Mouse (Mus musculus) naive thymus-derived CD4-positive, alpha-beta T cell, adult 2 months (primary cell): Measurements from ENCODE around the gene Uty.

Experiments
- DNase-seq: peaks from one replicate; pipeline ENCODE4 v3.0.0-alpha.2; 2011; ENCODE audit warnings: low read depth

Gene Uty

DNA sequence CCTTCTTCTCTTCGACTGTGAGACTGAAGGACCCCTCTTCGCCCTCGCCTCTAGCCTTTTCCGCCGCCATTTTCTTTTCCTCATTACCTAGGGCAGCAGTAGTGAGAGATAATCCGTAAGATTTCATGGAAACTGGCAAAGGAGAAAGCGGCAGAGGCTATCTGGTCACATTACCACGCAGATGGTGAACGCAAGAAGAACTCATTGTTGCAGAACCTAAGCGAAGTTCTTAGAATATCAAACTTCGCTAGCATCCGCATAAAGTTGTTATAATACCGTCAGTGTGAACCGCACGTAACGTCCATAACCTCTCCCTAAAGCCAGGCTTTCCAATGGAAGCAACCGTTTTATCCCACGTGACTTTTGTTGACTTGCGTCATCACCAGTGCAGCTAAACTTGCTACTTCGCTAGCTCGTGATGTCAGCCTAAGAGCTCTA is at the start of gene Uty:
Gene Uty (minus strand): TSS at position 334 of the 438 bp plus-strand sequence.
- DNase-seq: peak; percentile 89

DNA sequence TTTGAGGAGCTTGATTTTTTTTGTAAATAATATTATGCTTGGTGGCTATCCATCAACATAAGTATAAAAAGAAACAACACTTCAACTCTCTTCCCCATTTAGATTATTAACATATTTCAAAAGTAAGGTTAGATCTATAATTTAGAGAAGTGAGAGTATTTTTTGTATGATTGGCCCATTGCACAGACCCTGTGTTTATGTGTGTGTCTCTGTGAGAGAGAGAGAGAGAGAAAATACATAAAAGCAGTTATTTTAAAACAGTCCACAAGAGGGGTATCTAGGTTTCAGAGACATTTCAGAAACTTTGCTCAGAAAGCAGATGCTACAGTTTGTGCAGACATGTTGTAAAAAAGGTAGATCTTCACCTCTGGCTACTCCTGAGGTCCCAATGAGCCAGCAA is 48.1 kb upstream of the Uty start:
- DNase-seq: no peak

DNA sequence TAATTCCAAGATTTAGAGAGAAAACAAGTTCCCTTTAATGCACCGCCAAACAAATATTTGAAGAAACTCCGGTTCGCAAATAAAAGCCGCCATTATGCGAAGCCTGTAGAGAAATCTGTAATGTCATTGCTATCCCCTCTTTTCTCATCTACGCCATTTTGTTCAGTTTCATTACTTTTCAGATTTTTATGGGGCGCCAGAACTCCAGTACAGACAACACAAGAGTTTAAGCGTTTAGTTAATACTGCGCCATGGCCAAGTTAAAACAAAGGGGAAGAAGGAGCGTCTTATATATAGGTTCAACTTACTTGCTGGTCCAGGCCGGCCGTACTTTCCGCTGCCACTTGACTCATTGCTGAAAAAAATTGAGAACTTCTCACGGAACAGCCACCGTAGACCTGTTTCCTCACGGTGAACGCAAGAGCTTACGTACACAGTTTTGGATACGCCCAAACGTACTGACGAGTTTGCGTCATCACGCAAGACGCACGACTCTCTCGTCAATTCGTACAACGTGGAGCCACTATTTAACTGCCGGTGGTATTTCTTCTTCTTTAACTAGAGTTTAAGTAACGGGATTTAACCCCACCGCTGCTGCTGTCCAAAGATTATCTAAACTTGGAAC is 40.7 kb upstream of the Uty start, which contains the start of gene Ddx3y:
Gene Ddx3y (minus strand): TSS at position 459 of the 625 bp plus-strand sequence.
- peak; percentile 89 for DNase-seq

DNA sequence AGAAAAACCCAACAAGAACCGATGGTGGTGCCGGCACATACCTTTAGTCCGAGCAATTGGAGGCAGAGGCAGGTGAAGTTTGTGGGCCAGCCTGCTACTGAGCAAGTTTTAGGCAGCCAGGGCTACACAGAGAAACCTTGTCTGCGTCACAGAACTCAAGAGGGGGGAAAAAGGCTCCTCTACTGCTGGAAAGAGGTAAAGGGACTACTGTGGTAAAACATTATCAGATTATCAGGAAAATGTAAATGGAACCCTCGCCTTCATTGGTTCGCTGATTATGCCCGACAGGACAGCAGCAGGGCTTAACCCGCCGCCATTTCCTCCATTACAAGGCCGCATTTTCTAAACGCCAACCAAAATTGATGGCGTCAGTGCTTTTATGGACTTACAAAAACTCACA is 40.2 kb upstream of the Uty start:
- peak; percentile 72 for DNase-seq

DNA sequence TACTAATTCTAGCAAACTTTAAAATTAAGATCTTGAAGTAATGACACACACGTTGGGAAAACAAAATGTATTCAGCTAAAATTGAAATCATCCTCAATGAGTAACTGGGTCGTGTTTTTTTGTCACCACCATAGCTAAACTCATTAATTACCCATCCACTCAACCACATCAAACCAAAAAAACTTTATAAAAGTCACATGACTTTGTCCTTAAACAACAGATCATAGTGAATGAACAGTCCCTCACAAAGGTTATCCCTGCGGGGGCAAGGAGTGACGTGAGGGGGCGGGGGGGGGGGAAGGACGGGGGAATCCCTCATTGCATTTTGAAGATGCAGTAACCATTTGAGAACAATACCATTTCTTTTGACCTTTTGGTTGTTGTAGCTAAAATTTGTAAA is 558 bp upstream of the Uty start:
- no peak for DNase-seq

DNA sequence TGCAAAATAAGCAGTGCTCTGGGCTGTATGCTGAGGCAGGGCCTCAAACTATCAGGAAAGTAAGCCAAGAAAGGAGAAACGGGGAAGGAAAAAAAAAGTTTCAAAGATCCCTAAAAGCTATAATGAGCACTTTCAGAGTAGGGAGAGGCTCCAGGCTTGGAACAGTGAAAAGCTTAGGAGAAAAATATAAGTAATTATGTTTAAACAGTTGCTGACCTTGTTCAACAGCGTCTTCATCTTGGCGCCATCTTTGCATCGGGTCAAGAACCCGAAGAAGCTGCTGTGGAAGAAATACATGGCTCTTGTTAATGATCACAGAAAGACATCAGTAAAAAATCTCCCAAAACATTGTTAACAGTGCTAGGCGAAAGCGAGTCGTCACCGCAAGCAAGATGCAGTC is 619 bp downstream of the Uty start:
- no peak for DNase-seq

DNA sequence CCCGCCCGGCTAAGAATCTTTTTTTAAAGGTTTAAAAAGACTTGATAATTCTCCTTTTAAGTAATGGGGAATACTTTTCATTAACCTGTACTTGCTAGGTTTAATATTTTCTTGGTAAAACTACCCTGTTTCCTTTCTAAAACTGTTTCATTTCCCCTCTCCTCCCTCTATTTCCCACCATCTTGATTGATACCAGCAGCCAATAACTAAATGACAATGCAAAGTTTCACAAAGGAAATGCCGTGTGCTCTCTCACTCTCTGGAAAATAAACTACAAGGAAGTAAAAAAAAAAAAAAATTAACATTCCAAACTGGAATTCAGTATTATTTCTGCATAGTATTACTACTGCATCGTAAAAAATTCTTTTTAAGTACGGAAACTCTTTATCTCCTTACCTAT is 1.1 kb downstream of the Uty start:
- peak; percentile 20 for DNase-seq

DNA sequence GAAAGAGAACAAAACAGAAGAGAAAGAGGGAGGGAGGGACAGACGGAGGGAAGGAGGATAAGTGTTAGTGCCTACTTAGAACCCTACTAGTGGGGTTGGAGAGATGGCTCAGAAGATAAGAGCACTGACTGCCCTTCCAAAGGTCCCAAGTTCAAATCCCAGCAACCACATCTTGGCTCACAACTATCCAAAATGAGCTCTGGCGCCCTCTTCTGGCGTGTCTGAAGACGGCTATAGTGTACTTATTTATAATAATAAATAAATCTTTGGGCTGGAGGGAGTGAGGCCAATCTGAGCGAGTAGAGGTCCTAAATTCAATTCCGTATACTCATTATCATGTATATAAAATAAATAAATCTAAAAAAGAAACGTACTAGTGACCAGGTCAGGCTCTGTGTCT is 25.6 kb downstream of the Uty start:
- DNase-seq: peak; percentile 32

DNA sequence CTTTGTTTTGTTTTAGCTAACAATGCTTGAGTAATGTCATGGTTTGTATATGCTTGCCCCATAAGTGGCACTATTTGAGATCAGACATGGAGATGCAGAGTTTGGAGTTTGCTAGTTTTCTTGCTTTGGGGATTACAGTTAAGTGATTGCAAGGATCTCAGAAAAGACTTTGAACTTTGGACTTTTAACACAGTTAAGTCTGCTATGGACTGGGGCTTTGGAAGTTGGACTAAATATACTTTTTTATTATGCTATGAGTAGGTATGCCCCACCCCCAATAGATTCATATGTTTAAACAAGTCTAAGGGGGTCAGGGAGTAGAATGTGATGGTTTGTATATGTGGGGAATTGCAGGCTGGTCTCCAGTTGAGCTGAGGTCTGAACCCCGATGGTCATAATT is 67.1 kb downstream of the Uty start:
- no peak for DNase-seq

DNA sequence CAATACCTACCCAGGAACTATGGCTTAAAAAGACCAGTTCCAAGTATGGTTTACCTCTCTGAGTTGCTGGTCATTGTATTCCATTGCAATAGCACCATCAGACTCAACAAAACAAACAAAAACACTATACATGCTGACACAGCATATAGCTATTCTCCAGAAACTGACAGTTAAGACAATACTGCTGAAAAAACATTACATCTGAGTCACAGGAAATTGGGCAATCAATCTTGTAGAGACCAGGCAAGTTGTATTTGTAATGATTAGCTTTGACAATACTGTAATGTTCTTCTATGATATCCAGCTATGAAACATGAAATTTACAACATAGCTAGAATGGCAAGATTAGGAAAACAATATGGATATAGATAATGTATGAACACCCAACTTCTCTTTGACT is 82.5 kb downstream of the Uty start:
- DNase-seq: no peak

DNA sequence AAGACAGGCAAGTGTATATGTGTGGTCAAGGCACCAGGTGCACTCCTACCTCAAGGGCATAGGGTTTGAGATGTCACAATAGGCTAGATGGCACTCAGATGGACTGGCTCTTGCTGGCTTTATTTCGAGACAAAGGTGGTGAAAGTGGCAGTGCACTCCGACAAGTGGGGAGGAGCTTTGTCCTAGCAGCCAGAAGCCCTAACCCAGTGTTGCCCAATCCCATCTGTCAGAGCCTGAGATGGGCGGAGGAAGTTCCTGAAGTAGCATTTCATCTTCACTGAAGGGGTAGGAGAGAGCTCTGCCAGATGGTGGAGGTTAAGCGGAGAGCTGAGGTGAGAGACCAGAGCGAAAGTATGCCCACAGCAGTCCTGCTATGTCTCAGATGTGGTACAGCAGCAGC is 129.4 kb downstream of the Uty start:
- no peak for DNase-seq

DNA sequence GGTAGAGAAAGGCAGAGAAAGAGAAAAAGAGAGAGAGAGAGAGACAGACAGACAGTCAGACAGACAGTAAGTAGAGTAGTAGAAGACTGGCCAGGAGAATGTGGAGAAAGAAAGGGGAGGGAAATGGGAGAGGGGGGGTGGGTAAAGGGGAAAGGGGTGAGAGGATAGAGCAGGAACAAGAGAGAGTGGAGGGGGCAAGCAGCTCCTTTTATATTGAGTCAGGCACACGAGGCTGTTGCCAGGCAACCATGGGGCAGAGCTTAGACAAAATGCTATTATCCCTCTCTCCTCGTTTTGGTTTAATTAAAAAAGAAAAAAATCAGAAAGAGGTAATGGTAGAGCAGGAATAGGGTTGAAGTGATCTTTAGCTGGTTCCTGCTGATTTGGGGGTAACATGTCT is 131.5 kb downstream of the Uty start:
- no peak for DNase-seq
